Mouse (Mus musculus): ENCODE measurements around the gene Scyl2.

- TF ChIP-seq EP300 (IDR thresholded peaks at IDR 0.05; ENCODE audit: low read depth) (no peak), CTCF (IDR thresholded peaks at IDR 0.05; ENCODE audit: low read depth) (no peak)
These were observed 4.4 kb downstream of the Scyl2 start for GRCm38 (mm10) chr10:89681706-89682105.
